Mouse (Mus musculus) lung, embryonic 14.5 days (tissue): ENCODE measurements around the gene Arl5a. TPM values are rescaled to one million over a fixed set of nuclear protein-coding genes. Genes with fewer than 3 reads are reported as not detected.

ENCODE experiments used
- ATAC-seq: fragments of 200-750 bp; cut with Nextera tagmentation; 2 replicates; pipeline ENCODE4 v1.8.0; 2017; ENCODE audit warnings: mild to moderate bottlenecking, moderate TSS enrichment, moderate library complexity; ENCODE audit not compliant: insufficient read depth
- DNase-seq: peaks from one replicate; pipeline ENCODE4 v3.0.0-alpha.2; 2015
- H3K27ac ChIP-seq: fragments of 300-500 bp; sonication (generic); 2 replicates; pipeline ENCODE4 v1.5.1; 2014; ENCODE audit warnings: low read depth, mild to moderate bottlenecking, moderate library complexity
- H3K27me3 ChIP-seq: fragments of 300-500 bp; sonication (generic); 2 replicates; pipeline ENCODE4 v1.6.1; 2014; ENCODE audit warnings: low read length, control low read depth; ENCODE audit not compliant: insufficient read depth
- H3K36me3 ChIP-seq: fragments of 300-500 bp; sonication (generic); 2 replicates; pipeline ENCODE4 v1.6.1; 2014; ENCODE audit warnings: control low read depth; ENCODE audit not compliant: insufficient read depth
- H3K4me1 ChIP-seq: fragments of 300-500 bp; sonication (generic); 2 replicates; pipeline ENCODE4 v1.6.1; 2014; ENCODE audit warnings: antibody characterized with exemption, control low read depth; ENCODE audit not compliant: insufficient read depth
- H3K4me2 ChIP-seq: fragments of 300-500 bp; sonication (generic); 2 replicates; pipeline ENCODE4 v1.6.1; 2014; ENCODE audit warnings: mild to moderate bottlenecking
- H3K4me3 ChIP-seq: fragments of 300-500 bp; sonication (generic); 2 replicates; pipeline ENCODE4 v1.5.1; 2014; ENCODE audit warnings: low read depth, low read length
- H3K9ac ChIP-seq: fragments of 300-500 bp; sonication (generic); 2 replicates; pipeline ENCODE4 v1.6.1; 2014
- H3K9me3 ChIP-seq: fragments of 300-500 bp; sonication (generic); 2 replicates; pipeline ENCODE4 v1.6.1; 2016; ENCODE audit warnings: low read depth, low read length, control low read depth
- CTCF ChIP-seq: IDR thresholded peaks from 2 replicates; pipeline ENCODE4 v1.5.1; 2016; ENCODE audit warnings: antibody characterized with exemption, low read depth
- WGBS: fragments of 180-500 bp; shearing (Covaris S2); extraction: QIAGEN DNeasy Blood & Tissue Kit; methylation state at CpG from one replicate; pipeline ENCODE4 v1.1.7; 2014; 5-methylcytosine and 5-hydroxymethylcytosine counted together
- polyA plus RNA-seq: library from polyadenylated mRNA; unstranded; fragments of >200 nt; fragmentation: Nextera tagmentation; extraction: Ambion mirVana; gene quantifications from 2 replicates; pipeline ENCODE4 v1.2.1, GENCODE M21; 2014

The Arl5a gene
- polyA plus RNA-seq, 1 experiment from 2014 or later: 71.0 TPM

DNA sequence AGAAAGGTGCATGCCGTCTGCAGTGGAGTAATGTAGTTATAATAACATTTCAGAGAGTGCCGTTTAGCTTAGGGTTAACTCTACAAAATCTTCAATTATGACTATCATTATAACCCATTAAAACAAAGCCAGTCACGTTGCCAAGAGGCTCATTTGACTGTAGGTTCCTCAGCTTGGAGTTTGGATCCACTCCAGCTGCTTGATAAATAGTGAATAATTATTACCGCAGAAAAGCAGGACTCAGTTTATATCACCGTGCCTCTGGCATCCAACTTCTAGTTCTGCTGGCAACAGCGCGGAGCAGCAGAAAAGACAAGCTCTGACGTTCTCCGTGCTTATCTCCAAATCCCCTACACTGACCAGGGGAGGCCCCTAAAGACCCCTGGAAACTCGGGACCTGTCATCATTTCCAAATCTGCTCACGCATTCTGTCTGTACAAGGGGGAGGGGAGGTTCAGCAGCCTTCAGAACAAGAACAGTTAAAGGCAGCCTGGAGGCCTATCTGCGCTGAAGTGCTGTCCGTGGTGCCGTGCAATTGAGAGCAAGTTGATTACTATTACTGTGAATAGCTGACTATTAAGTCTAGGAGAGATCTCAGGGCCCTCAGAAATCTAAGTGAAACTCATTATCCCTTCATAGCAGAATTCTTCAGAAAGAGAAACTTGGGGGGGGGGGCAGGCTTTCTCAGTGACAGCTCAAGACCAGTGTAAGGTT is 11.4 kb upstream of the Arl5a start:
- Histone ChIP-seq H3K27me3 (no peaks in the 10 kb centered on the region), H3K4me3 (no peak overlapping the region), H3K4me2 (0 out of 2 replicates have a peak overlapping the region, but pooled peaks have one; percentile 13), H3K9me3 (no peaks in the 10 kb centered on the region), H3K36me3 (no peaks in the 10 kb centered on the region), H3K9ac (no peak overlapping the region), H3K4me1 (peaks cover 4% of the 10 kb centered on the region; the same call in 1 of the 2 replicates), H3K27ac (no peak overlapping the region)
- no peak for TF ChIP-seq CTCF
- DNase-seq (peak; percentile 52), ATAC-seq (peak; percentile 25; the same call in 1 of the 2 replicates)
- WGBS: 43% methylated on average over 14 of the region's 14 CpGs

DNA sequence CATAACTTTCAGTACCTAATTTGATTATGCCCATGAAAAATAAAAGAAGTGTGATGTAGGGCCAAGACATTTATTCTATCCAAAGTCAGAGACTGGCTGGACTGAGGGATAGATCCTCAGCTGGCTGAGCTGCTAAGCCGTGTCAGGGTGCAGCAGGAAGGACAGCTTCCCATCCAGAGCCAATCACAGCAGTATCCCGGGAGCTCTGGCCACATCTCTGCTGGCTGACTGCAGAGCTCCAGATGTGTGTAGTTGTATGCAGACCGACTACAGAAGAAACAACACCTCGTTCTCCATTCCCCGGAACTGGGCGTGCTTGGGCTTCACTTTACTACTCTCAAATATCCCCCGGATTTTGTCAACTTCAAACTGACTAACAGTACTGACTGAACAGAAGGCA is 8.7 kb upstream of the Arl5a start:
- H3K9ac ChIP-seq: no peak overlapping the region
- TF ChIP-seq CTCF: no peak
- H3K4me2 ChIP-seq: no peak overlapping the region
- H3K9me3 ChIP-seq: no peaks in the 10 kb centered on the region
- no peak overlapping the region for H3K4me3 ChIP-seq
- 37% methylated on average over 7 of the region's 7 CpGs for WGBS
- no peak overlapping the region for H3K27ac ChIP-seq
- DNase-seq: peak; percentile 62
- no peaks in the 10 kb centered on the region for H3K36me3 ChIP-seq
- peaks cover 4% of the 10 kb centered on the region; the same call in 1 of the 2 replicates for H3K4me1 ChIP-seq
- ATAC-seq: peak; percentile 77; the same call in 1 of the 2 replicates
- H3K27me3 ChIP-seq: no peaks in the 10 kb centered on the region

DNA sequence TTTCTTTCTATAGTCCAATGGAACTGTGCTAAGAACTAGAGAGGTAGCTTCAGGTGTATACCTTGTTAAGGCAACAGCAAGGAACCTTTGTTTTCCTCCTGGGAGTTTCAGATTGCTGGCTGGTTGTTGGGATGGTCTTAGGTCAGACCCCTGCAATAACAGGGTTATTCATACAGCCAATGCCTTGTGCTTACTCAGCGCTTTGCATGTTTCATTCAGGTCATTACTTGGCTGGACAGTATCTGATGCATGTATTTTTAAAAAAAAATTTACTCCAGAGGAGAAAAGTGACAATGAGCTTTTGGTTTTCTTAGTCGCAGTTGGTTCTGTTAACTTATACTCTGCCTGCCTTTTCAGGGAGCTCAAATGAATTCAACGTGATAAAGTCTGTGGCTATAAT is 2.7 kb upstream of the Arl5a start:
- Histone ChIP-seq H3K4me3 (no peak overlapping the region), H3K4me2 (no peak overlapping the region), H3K9ac (no peak overlapping the region), H3K9me3 (no peaks in the 10 kb centered on the region), H3K27ac (no peak overlapping the region), H3K27me3 (no peaks in the 10 kb centered on the region), H3K4me1 (no peaks in the 10 kb centered on the region; the same call in none of the 2 replicates), H3K36me3 (no peaks in the 10 kb centered on the region)
- 74% methylated on average over 3 of the region's 3 CpGs for WGBS
- TF ChIP-seq CTCF: no peak
- ATAC-seq (no peak), DNase-seq (no peak)

GRCm38 (mm10) chr2:52426041-52426440 is 1.3 kb upstream of the Arl5a start:
- H3K4me1 ChIP-seq: no peaks in the 10 kb centered on the region; the same call in none of the 2 replicates
- H3K27ac ChIP-seq: no peak overlapping the region
- DNase-seq: no peak
- no peaks in the 10 kb centered on the region for H3K9me3 ChIP-seq
- H3K27me3 ChIP-seq: no peaks in the 10 kb centered on the region
- TF ChIP-seq CTCF: no peak
- no peaks in the 10 kb centered on the region for H3K36me3 ChIP-seq
- no peak for ATAC-seq
- H3K4me2 ChIP-seq: peak overlapping the region; percentile 84
- H3K4me3 ChIP-seq: no peak overlapping the region
- 82% methylated on average over 3 of the region's 3 CpGs for WGBS
- no peak overlapping the region for H3K9ac ChIP-seq

GRCm38 (mm10) chr2:52425523-52425795 is 758 bp upstream of the Arl5a start:
- H3K27ac ChIP-seq: peak overlapping the region; percentile 91

DNA sequence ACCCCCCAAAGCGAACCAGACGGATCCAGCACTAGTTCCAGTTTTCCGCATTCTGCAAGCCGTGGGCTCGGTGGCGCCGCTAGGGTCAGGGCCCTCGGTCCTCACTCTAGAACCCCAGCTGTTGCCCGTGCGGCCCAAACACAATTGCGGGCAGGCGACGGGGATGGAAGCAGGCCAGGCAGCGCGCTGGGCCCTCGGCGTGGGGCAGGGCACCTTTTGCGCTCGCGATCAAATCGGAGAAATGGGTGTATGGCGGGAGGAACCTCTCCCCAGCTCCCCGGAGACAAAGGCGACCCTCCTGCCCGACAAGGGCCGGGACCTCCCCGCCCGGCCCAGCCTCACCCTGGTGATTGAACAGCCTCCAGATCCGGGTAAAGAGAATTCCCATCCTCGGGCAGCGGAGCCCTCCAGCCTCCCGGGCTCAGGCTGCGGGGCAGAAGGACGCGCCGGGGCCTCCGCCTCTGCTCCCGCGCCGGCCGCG is 413 bp downstream of the Arl5a start:
- peak overlapping the region; percentile 84 for H3K4me2 ChIP-seq
- H3K36me3 ChIP-seq: no peaks in the 10 kb centered on the region
- H3K4me3 ChIP-seq: peak overlapping the region; percentile 98
- peak overlapping the region; percentile 91 for H3K27ac ChIP-seq
- DNase-seq: peak; percentile 57
- H3K9me3 ChIP-seq: no peaks in the 10 kb centered on the region
- WGBS: under 1% methylated on average over 42 of the region's 42 CpGs
- no peaks in the 10 kb centered on the region; the same call in none of the 2 replicates for H3K4me1 ChIP-seq
- ATAC-seq: peak; percentile 84
- H3K27me3 ChIP-seq: no peaks in the 10 kb centered on the region
- no peak for TF ChIP-seq CTCF
- H3K9ac ChIP-seq: peak overlapping the region; percentile 96

More at GRCm38 (mm10) chr2:52425523-52425795, 758 bp upstream of the Arl5a start:
- no peak for TF ChIP-seq CTCF
- 8% methylated on average over 10 of the region's 10 CpGs for WGBS
- H3K9ac ChIP-seq: peak overlapping the region; percentile 96
- H3K4me1 ChIP-seq: no peaks in the 10 kb centered on the region; the same call in none of the 2 replicates
- peak overlapping the region; percentile 84 for H3K4me2 ChIP-seq
- H3K9me3 ChIP-seq: no peaks in the 10 kb centered on the region
- ATAC-seq: peak; percentile 47; the same call in 1 of the 2 replicates
- peak overlapping the region; percentile 98 for H3K4me3 ChIP-seq
- H3K36me3 ChIP-seq: no peaks in the 10 kb centered on the region
- no peak for DNase-seq
- H3K27me3 ChIP-seq: no peaks in the 10 kb centered on the region

GRCm38 (mm10) chr2:52423611-52424247 is 972 bp downstream of the Arl5a start:
- ATAC-seq (no peak), DNase-seq (peak; percentile 55)
- peak overlapping the region; percentile 98 for H3K4me3 ChIP-seq
- H3K27me3 ChIP-seq: no peaks in the 10 kb centered on the region
- H3K9me3 ChIP-seq: no peaks in the 10 kb centered on the region
- H3K4me2 ChIP-seq: peak overlapping the region; percentile 84
- H3K27ac ChIP-seq: no peak overlapping the region
- H3K4me1 ChIP-seq: no peaks in the 10 kb centered on the region; the same call in none of the 2 replicates
- H3K9ac ChIP-seq: peak overlapping the region; percentile 96
- TF ChIP-seq CTCF: no peak
- WGBS: under 1% methylated on average over 16 of the region's 16 CpGs
- H3K36me3 ChIP-seq: no peaks in the 10 kb centered on the region
